In genomic region chr14:55475654-55476053, GRCm38 (mm10) we compare ENCODE assay signal across 1 mouse cellular context.
TF ChIP-seq lines count a peak whose summit lies in the region.

No protein-coding gene starts in this region.

TF ChIP-seq in MEL, 35 proteins besides CTCF, POLR2A, EP300 and RAD21:
- no peak for TF ChIP-seq CHD2 (IDR thresholded peaks at IDR 0.05; ENCODE audit: low read length)
- TF ChIP-seq GATA1 (IDR thresholded peaks at IDR 0.05; ENCODE audit: low read depth, low read length), result no peak
- TF ChIP-seq USF1 (IDR thresholded peaks at IDR 0.05; ENCODE audit: low read depth, low read length), result no peak
- no peak for TF ChIP-seq MEF2A (IDR thresholded peaks at IDR 0.05; ENCODE audit: extremely low read depth, insufficient replicate concordance, low read depth, low read length, poor library complexity, severe bottlenecking)
- TF ChIP-seq TBP (IDR thresholded peaks at IDR 0.05; ENCODE audit: low read depth, low read length), result no peak
- TF ChIP-seq NRF1 (IDR thresholded peaks at IDR 0.05; ENCODE audit: insufficient read depth, low read depth, low read length, poor library complexity, severe bottlenecking), result no peak
- no peak for TF ChIP-seq ETS1 (IDR thresholded peaks at IDR 0.05; ENCODE audit: low read depth, low read length)
- TF ChIP-seq POLR2AphosphoS5 (IDR thresholded peaks at IDR 0.05; ENCODE audit: borderline replicate concordance, low read depth, low read length), result no peak
- no peak for TF ChIP-seq TCF12 (IDR thresholded peaks at IDR 0.05; ENCODE audit: low read depth, low read length)
- TF ChIP-seq POLR2AphosphoS2 (IDR thresholded peaks at IDR 0.05; ENCODE audit: low read length), result no peak
- TF ChIP-seq KAT2A (conservative IDR thresholded peaks at IDR 0.05; ENCODE audit: low read depth, low read length), result no peak
- no peak for TF ChIP-seq MAX (IDR thresholded peaks at IDR 0.05; ENCODE audit: low read length)
- no peak for TF ChIP-seq TAL1 (IDR thresholded peaks at IDR 0.05; ENCODE audit: low read length)
- no peak for TF ChIP-seq CHD1 (IDR thresholded peaks at IDR 0.05; ENCODE audit: low read depth, low read length)
- no peak for TF ChIP-seq USF2 (IDR thresholded peaks at IDR 0.05; ENCODE audit: borderline replicate concordance in 1 of 2, insufficient read depth in 1 of 2, low read depth in 1 of 2, low read length in 2 of 2)
- TF ChIP-seq NELFE (IDR thresholded peaks at IDR 0.05; ENCODE audit: low read depth, low read length), result no peak
- no peak for TF ChIP-seq ELF1 (IDR thresholded peaks at IDR 0.05; ENCODE audit: low read depth, low read length)
- TF ChIP-seq E2F4 (IDR thresholded peaks at IDR 0.05; ENCODE audit: borderline replicate concordance, low read depth, low read length), result no peak
- no peak for TF ChIP-seq JUND (IDR thresholded peaks at IDR 0.05; ENCODE audit: low read depth, low read length)
